Mouse (Mus musculus) heart, embryonic 14.5 days (tissue): ENCODE data around the gene Palm2. TPM values are rescaled to one million over a fixed set of nuclear protein-coding genes. Genes with fewer than 3 reads are reported as not detected.
A peak's percentile ranks its signal among the peaks of the same experiment; 100 is the strongest.

Experiments
- ATAC-seq: fragments of 200-750 bp; cut with Nextera tagmentation; 2 replicates; pipeline ENCODE4 v1.8.0; 2017; ENCODE audit warnings: low read depth, moderate TSS enrichment; ENCODE audit not compliant: insufficient number of reproducible peaks, insufficient read depth, low FRiP score
- H3K27ac ChIP-seq, 2 experiments: fragments of 200-500 bp in 1 of 2; fragments of 300-500 bp in 1 of 2; sonication (generic) in 1 of 2; replicated peaks in 1 of 2; 2 replicates each; pipeline ENCODE4 v1.5.1; 2012 to 2014; ENCODE audit warnings: low read depth in 2 of 2, low read length in 2 of 2, control low read depth in 1 of 2, mild to moderate bottlenecking in 1 of 2, mixed read lengths in 1 of 2; ENCODE audit not compliant: control insufficient read depth in 1 of 2, insufficient read depth in 1 of 2
- H3K27me3 ChIP-seq: fragments of 300-500 bp; sonication (generic); 2 replicates; pipeline ENCODE4 v1.6.1; 2014; ENCODE audit warnings: mild to moderate bottlenecking, low read length, control low read depth; ENCODE audit not compliant: control insufficient read depth, insufficient read depth
- H3K36me3 ChIP-seq: fragments of 300-500 bp; sonication (generic); 2 replicates; pipeline ENCODE4 v1.6.1; 2014; ENCODE audit warnings: mild to moderate bottlenecking, control low read depth, low read length, mixed read lengths; ENCODE audit not compliant: control insufficient read depth, insufficient read depth
- H3K4me1 ChIP-seq, 2 experiments: fragments of 200-500 bp in 1 of 2; fragments of 300-500 bp in 1 of 2; sonication (generic) in 1 of 2; 2 replicates each; pipeline ENCODE4 v1.6.1; 2012 to 2014; ENCODE audit warnings: low read length in 2 of 2, control low read depth in 1 of 2, mixed read lengths in 1 of 2; ENCODE audit not compliant: control insufficient read depth in 2 of 2, insufficient read depth in 2 of 2
- H3K4me2 ChIP-seq: fragments of 300-500 bp; sonication (generic); 2 replicates; pipeline ENCODE4 v1.6.1; 2014; ENCODE audit warnings: mild to moderate bottlenecking, low read length
- H3K4me3 ChIP-seq, 2 experiments: fragments of 200-500 bp in 1 of 2; fragments of 300-500 bp in 1 of 2; sonication (generic) in 1 of 2; 2 replicates each; pipeline ENCODE4 v1.5.1; 2012 to 2014; ENCODE audit warnings: low read length in 2 of 2, mild to moderate bottlenecking in 2 of 2, control low read depth in 1 of 2, low read depth in 1 of 2, moderate library complexity in 1 of 2; ENCODE audit not compliant: control insufficient read depth in 1 of 2, insufficient read depth in 1 of 2
- H3K9ac ChIP-seq: fragments of 300-500 bp; sonication (generic); 2 replicates; pipeline ENCODE4 v1.6.1; 2014; ENCODE audit warnings: mild to moderate bottlenecking, low read length
- H3K9me3 ChIP-seq: fragments of 300-500 bp; sonication (generic); 2 replicates; pipeline ENCODE4 v1.6.1; 2016; ENCODE audit warnings: low read length, control low read depth; ENCODE audit not compliant: control insufficient read depth
- WGBS: fragments of 180-500 bp; shearing (Covaris S2); extraction: QIAGEN DNeasy Blood & Tissue Kit; methylation state at CpG from one replicate; pipeline ENCODE4 v1.1.7; 2014; 5-methylcytosine and 5-hydroxymethylcytosine counted together
- polyA plus RNA-seq: library from polyadenylated mRNA; unstranded; fragments of >200 nt; fragmentation: Nextera tagmentation; extraction: Ambion mirVana; gene quantifications from 2 replicates; pipeline ENCODE4 v1.2.1, GENCODE M21; 2014

Gene Palm2
- polyA plus RNA-seq, 1 experiment from 2014 or later, result 21.0 TPM

DNA sequence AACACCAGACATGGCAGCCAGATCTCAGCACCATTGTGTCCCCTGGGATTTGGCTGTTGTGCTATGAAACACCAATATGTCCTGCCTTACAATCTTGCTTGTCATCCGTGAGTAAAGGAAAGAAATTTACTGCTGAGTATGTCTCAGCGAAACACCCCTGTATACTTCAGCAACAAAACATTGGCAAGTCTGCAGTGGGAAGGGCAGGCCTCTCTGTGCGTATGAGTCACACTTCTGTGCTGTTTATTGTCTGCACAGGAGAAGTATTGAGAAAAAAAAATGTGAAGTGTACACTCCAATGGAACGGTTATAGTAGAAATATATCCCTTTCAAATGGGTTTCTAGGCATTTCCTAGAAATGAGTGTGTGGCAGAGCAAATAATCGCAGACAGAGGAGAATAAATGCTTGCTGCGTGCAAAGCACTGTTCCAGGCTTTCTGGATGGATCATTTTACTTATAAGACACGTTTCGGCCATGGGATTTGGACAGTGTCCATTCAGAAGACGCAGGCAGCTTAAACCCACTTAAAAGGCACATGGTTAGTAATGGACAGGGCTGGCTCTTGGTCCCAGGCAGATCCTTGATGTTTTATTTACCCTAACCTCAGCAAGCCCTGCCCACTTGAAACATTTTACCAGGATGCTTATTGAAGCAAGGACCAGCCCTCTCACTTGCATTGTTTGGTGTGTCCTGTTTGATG, 202.9 kb downstream of the Palm2 start:
- ATAC-seq, result no peak
- peak overlapping the region; percentile 23 to 29; a peak in 1 of 4 replicates for H3K27ac ChIP-seq
- 0 out of 2 replicates have a peak overlapping the region, but pooled peaks have one; percentile 22 for H3K9ac ChIP-seq
- H3K4me3 ChIP-seq, result no peak overlapping the region
- H3K4me2 ChIP-seq, result no peak overlapping the region
- WGBS, result 56% methylated on average over 9 of the region's 9 CpGs
- H3K4me1 ChIP-seq, result peaks cover 46 to 86% of the 10 kb centered on the region in 2 experiments
- H3K9me3 ChIP-seq, result no peaks in the 10 kb centered on the region
- H3K36me3 ChIP-seq, result peaks cover 4% of the 10 kb centered on the region; the same call in 1 of the 2 replicates
- H3K27me3 ChIP-seq, result no peaks in the 10 kb centered on the region

DNA sequence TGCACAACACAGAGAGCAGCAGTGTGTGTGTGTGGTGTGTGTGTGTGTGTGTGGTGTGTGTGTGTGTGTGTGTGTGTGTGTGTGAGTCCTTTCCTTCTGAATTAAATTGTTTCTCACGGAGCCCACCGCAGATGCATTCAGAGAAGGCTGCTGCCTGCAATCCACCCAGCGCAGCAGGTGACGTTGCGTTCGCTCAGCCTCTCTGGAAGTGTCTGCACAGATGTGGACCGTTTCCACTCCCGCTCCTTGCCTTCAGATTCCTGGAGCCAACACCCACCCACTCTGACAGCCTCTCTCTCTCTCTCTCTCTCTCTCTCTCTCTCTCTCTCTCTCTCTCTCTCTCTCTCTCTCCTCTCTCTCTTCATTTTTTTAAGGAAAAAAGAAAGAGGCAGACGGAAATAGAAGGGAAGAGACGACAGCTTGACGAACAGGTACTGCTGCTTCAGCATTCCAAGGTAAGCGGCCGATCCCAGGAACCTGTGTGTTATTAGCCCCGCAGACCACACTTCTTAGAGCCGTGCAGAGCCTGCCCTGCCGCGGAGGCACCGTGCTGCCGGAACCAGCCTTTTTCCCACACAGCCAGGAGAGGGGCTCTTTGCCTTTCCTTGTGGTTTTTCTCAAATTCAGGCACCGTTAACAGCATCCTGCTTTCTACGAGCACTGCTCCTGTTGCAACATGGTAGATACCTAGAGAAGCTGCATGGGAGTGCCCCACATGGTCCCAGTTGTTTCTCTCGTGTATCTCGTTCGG, 203.8 kb downstream of the Palm2 start:
- H3K4me3 ChIP-seq, result peak overlapping the region; percentile 14 to 19; a peak in 3 of 4 replicates
- peaks cover 4% of the 10 kb centered on the region; the same call in 1 of the 2 replicates for H3K36me3 ChIP-seq
- H3K4me1 ChIP-seq, result peaks cover 38 to 77% of the 10 kb centered on the region in 2 experiments
- peak overlapping the region; percentile 52 to 55 for H3K27ac ChIP-seq
- peak overlapping the region; percentile 64 for H3K9ac ChIP-seq
- peak overlapping the region; percentile 56 for H3K4me2 ChIP-seq
- 27% methylated on average over 24 of the region's 24 CpGs for WGBS
- no peaks in the 10 kb centered on the region for H3K27me3 ChIP-seq
- ATAC-seq, result no peak
- no peaks in the 10 kb centered on the region for H3K9me3 ChIP-seq

DNA sequence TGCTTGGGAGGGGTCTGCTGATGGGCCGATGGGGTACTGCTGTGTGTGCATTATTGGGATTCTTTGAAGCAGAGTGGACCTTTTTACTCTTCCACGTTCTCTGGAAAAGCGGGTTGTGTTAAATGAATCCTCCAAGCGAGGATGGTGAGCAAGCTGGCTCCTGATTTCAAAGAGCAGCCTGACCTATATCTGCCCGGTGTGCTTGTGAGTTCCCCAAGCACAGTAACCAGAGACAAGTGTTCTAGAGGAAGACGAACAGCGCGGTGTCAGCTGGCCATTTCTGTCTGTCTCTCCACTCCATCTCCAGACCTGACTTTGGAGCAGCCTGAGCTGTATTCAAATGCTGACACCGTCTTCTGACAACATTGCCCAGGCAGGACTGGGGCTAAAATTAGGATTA, 204.9 kb downstream of the Palm2 start:
- Histone ChIP-seq H3K4me1 (peaks cover 31 to 66% of the 10 kb centered on the region in 2 experiments), H3K36me3 (peaks cover 4% of the 10 kb centered on the region; the same call in 1 of the 2 replicates), H3K27ac (peak overlapping the region in 1 of 2 experiments; percentile 55; a peak in 2 of 4 replicates), H3K9me3 (no peaks in the 10 kb centered on the region), H3K9ac (peak overlapping the region; percentile 31; the same call in 1 of the 2 replicates), H3K4me3 (no peak overlapping the region), H3K4me2 (no peak overlapping the region), H3K27me3 (no peaks in the 10 kb centered on the region)
- ATAC-seq, result no peak
- 61% methylated on average over 9 of the region's 9 CpGs for WGBS

DNA sequence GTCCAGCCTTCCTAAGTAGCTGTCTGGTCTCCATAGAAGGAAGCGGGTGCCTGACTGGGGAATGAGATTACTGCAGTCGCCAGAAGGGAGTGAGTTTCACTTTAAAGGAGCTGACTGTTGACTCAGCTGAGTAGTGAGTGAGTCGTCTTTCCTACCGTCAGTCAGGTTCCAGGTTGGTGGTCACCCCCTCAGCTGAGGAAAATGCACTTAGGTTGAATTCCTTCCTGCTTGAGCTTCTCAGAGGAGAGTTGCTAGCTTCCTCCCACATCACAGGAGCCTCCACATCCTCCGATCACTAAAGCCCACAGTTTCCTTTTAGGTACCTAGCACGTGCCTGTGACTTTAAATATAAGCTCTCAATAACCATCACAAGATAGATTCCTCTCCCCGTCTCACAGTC, 206.2 kb downstream of the Palm2 start:
- H3K4me2 ChIP-seq, result peak overlapping the region; percentile 47
- H3K4me3 ChIP-seq, result peak overlapping the region in 1 of 2 experiments; percentile 13; a peak in 1 of 4 replicates
- peak overlapping the region; percentile 52; the same call in 1 of the 2 replicates for H3K9ac ChIP-seq
- H3K27me3 ChIP-seq, result no peaks in the 10 kb centered on the region
- peaks cover 16% of the 10 kb centered on the region for H3K36me3 ChIP-seq
- H3K27ac ChIP-seq, result peak overlapping the region; percentile 36 to 51
- peaks cover 31 to 53% of the 10 kb centered on the region in 2 experiments for H3K4me1 ChIP-seq
- 16% methylated on average over 7 of the region's 7 CpGs for WGBS
- H3K9me3 ChIP-seq, result no peaks in the 10 kb centered on the region
- no peak for ATAC-seq

DNA sequence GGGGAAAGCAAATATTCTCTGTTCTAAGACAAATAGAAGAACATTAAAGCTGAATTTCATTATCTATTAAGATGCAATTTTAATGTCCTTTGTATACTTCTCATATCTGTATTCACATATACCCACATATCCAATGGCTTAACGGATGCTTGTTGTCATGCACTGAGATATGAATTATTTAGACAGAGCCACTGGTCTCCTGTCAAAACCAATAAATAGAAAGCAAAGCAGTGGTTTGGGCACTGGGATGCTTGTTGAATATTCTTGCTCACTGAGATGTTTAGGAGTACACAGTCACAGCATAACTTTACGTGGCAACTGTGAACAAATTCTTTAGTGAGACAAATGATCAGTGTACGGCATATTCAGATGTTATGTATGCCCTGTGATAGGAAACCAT, 206.9 kb downstream of the Palm2 start:
- 83% methylated on average over 3 of the region's 3 CpGs for WGBS
- no peak overlapping the region for H3K4me2 ChIP-seq
- no peak overlapping the region for H3K9ac ChIP-seq
- no peak overlapping the region for H3K27ac ChIP-seq
- no peaks in the 10 kb centered on the region for H3K27me3 ChIP-seq
- peaks cover 24 to 46% of the 10 kb centered on the region in 2 experiments for H3K4me1 ChIP-seq
- H3K4me3 ChIP-seq, result no peak overlapping the region
- peaks cover 23% of the 10 kb centered on the region for H3K36me3 ChIP-seq
- ATAC-seq, result no peak
- H3K9me3 ChIP-seq, result no peaks in the 10 kb centered on the region

DNA sequence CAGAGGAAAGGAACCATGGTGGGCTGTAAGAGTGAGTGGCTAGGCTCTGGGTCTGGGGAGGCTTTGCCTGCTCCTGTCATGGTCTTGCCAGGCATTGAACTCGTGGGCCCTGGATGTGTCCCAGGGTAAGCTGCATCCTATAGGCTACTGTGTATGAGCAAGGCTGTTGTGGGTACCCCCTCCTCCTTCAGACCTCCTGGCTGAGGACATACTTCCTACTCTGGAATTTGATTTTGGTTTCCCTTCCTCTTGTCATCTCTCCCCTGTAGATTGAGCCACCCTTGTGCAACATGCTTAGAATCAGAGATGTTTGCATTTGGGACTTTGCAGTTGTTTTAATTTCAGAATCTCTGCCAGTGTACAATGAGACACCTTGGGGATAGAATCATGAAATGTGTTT, 216.9 kb downstream of the Palm2 start:
- H3K9me3 ChIP-seq, result no peaks in the 10 kb centered on the region
- H3K27ac ChIP-seq, result no peak overlapping the region
- no peaks in the 10 kb centered on the region for H3K27me3 ChIP-seq
- WGBS, result 46% methylated on average over 1 of the region's 1 CpGs
- peaks cover 83% of the 10 kb centered on the region for H3K36me3 ChIP-seq
- no peak for ATAC-seq
- no peak overlapping the region for H3K4me2 ChIP-seq
- H3K9ac ChIP-seq, result no peak overlapping the region
- H3K4me1 ChIP-seq, result no peaks in the 10 kb centered on the region
- no peak overlapping the region for H3K4me3 ChIP-seq

DNA sequence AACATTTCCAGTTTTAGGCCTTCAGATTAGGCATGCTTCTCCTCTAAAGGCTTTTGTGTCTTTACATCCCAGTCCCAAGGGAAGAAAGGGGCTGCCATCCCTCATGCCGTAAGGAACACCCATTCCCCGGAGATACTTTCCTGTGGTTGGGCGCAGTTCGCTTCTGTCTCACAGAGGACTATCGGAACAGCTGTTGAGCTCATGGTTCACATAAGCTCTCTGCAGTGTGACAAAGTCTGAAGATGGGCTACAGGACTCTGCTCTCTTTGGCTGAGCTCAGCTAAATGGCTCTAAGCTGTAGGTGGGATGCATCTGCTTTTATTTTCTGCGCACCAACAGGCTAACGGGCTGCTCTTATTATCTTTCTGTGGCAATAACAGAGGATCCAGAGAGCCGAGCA, 217.5 kb downstream of the Palm2 start:
- H3K27me3 ChIP-seq, result no peaks in the 10 kb centered on the region
- WGBS, result 80% methylated on average over 8 of the region's 8 CpGs
- H3K4me1 ChIP-seq, result no peaks in the 10 kb centered on the region
- H3K4me3 ChIP-seq, result no peak overlapping the region
- H3K27ac ChIP-seq, result no peak overlapping the region
- no peak overlapping the region for H3K4me2 ChIP-seq
- no peaks in the 10 kb centered on the region for H3K9me3 ChIP-seq
- ATAC-seq, result no peak
- H3K9ac ChIP-seq, result no peak overlapping the region
- peaks cover 86% of the 10 kb centered on the region for H3K36me3 ChIP-seq
